ENCODE assay signal across 1 mouse cellular context in the genomic region with DNA sequence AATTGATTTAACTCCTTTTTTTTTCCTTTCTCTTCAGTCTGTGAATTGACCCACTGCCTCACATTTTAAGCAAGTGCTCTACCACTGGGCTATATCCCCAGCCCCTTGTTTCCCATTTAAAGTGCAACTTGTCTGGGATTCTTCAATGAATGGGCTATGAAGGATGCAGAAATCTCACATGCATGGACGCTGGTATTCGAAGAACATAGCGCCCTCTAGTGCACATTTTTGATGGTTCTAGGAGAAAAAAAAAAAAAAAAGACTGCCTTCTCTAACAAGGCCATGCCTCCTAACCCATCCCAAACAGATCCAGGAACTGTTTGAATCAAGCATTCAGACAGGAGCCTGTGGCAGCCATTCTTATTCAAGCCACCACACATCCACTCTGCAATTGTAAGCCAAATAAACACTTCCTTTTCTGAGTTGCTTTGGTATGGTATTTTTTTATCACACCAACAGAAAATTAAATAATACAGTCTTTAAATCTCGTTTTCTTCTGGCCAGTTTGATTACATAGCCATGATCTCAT.
TF ChIP-seq lines count a peak whose summit lies in the region.

No protein-coding gene starts in this region.

TF ChIP-seq in MEL, 35 proteins besides CTCF, POLR2A, EP300 and RAD21:
- TF ChIP-seq SMC3 (IDR thresholded peaks at IDR 0.05; ENCODE audit: low read depth, low read length) (peak; percentile 52), SIN3A (IDR thresholded peaks at IDR 0.05; ENCODE audit: low read length) (no peak), ZNF384 (IDR thresholded peaks at IDR 0.05; ENCODE audit: low read depth, low read length) (peak; percentile 94), UBTF (IDR thresholded peaks at IDR 0.05; ENCODE audit: borderline replicate concordance, insufficient read depth, low read depth, low read length) (no peak)
